Mouse (Mus musculus) stomach, embryonic 14.5 days (tissue): ENCODE results near the gene Erf. TPM values are rescaled to one million over a fixed set of nuclear protein-coding genes. Genes with fewer than 3 reads are reported as not detected.

ENCODE experiments used
- ATAC-seq: fragments of 200-750 bp; cut with Nextera tagmentation; 2 replicates; pipeline ENCODE4 v1.8.0; 2017; ENCODE audit warnings: low read depth, moderate TSS enrichment; ENCODE audit not compliant: insufficient number of reproducible peaks, insufficient read depth, low FRiP score
- H3K27ac ChIP-seq: fragments of 300-500 bp; sonication (generic); 2 replicates; pipeline ENCODE4 v1.5.1; 2014; ENCODE audit warnings: mild to moderate bottlenecking, low read length, moderate library complexity, mixed read lengths
- H3K27me3 ChIP-seq: fragments of 300-500 bp; sonication (generic); 2 replicates; pipeline ENCODE4 v1.6.1; 2014; ENCODE audit warnings: low read length, control low read depth, mixed read lengths; ENCODE audit not compliant: control insufficient read depth, insufficient read depth
- H3K36me3 ChIP-seq: fragments of 300-500 bp; sonication (generic); 2 replicates; pipeline ENCODE4 v1.6.1; 2014; ENCODE audit warnings: mild to moderate bottlenecking, control low read depth, low read length, moderate library complexity, mixed read lengths; ENCODE audit not compliant: control insufficient read depth, insufficient read depth
- H3K4me1 ChIP-seq: fragments of 300-500 bp; sonication (generic); 2 replicates; pipeline ENCODE4 v1.6.1; 2014; ENCODE audit warnings: low read length, control low read depth, mixed read lengths; ENCODE audit not compliant: control insufficient read depth, insufficient read depth
- H3K4me2 ChIP-seq: fragments of 300-500 bp; sonication (generic); replicated peaks from 2 replicates; pipeline ENCODE4 v1.6.1; 2014; ENCODE audit warnings: low read depth, low read length, control low read depth
- H3K4me3 ChIP-seq: fragments of 300-500 bp; sonication (generic); 2 replicates; pipeline ENCODE4 v1.5.1; 2014; ENCODE audit warnings: low read depth, low read length, control low read depth
- H3K9ac ChIP-seq: fragments of 300-500 bp; sonication (generic); replicated peaks from 2 replicates; pipeline ENCODE4 v1.6.1; 2014; ENCODE audit warnings: low read depth, mild to moderate bottlenecking, control low read depth, low read length, moderate library complexity, mixed read lengths
- H3K9me3 ChIP-seq: fragments of 300-500 bp; sonication (generic); 2 replicates; pipeline ENCODE4 v1.6.1; 2016; ENCODE audit warnings: low read depth, low read length, control low read depth; ENCODE audit not compliant: control insufficient read depth
- WGBS: fragments of 180-500 bp; shearing (Covaris S2); extraction: QIAGEN DNeasy Blood & Tissue Kit; methylation state at CpG from one replicate; pipeline ENCODE4 v1.1.7; 2014; 5-methylcytosine and 5-hydroxymethylcytosine counted together
- polyA plus RNA-seq: library from polyadenylated mRNA; unstranded; fragments of >200 nt; fragmentation: Nextera tagmentation; extraction: Ambion mirVana; gene quantifications from 2 replicates; pipeline ENCODE4 v1.2.1, GENCODE M21; 2014

The Erf gene
- polyA plus RNA-seq, 1 experiment from 2014 or later: 27.7 TPM

- Histone ChIP-seq H3K36me3 (peaks cover 38% of the 10 kb centered on the region), H3K9me3 (no peaks in the 10 kb centered on the region), H3K4me1 (peaks cover 22% of the 10 kb centered on the region), H3K27ac (no peak overlapping the region), H3K27me3 (no peaks in the 10 kb centered on the region), H3K9ac (no peak overlapping the region), H3K4me2 (no peak overlapping the region), H3K4me3 (no peak overlapping the region)
- ATAC-seq: no peak
- 87% methylated on average over 4 of the region's 4 CpGs for WGBS
Measured at GRCm38 (mm10) chr7:25243361-25243760, 7.2 kb downstream of the Erf start.

- Histone ChIP-seq H3K4me1 (peaks cover 8% of the 10 kb centered on the region), H3K27me3 (no peaks in the 10 kb centered on the region), H3K36me3 (peaks cover 37% of the 10 kb centered on the region), H3K27ac (0 out of 2 replicates have a peak overlapping the region, but pooled peaks have one; percentile 6), H3K9ac (no peak overlapping the region), H3K9me3 (no peaks in the 10 kb centered on the region), H3K4me2 (no peak overlapping the region), H3K4me3 (no peak overlapping the region)
- WGBS: 26% methylated on average over 2 of the region's 2 CpGs
- ATAC-seq: no peak
Measured at GRCm38 (mm10) chr7:25241062-25241461, 9.5 kb downstream of the Erf start.

GRCm38 (mm10) chr7:25240631-25241030 is 9.9 kb downstream of the Erf start:
- H3K27ac ChIP-seq: no peak overlapping the region

GRCm38 (mm10) chr7:25238829-25239623 is 11.5 kb downstream of the Erf start:
- WGBS: 2% methylated on average over 30 of the region's 30 CpGs
- peak overlapping the region; percentile 75 for H3K4me2 ChIP-seq
- H3K4me3 ChIP-seq: peak overlapping the region; percentile 82
- H3K9me3 ChIP-seq: no peaks in the 10 kb centered on the region
- H3K9ac ChIP-seq: no peak overlapping the region
- peak overlapping the region; percentile 70; the same call in 1 of the 2 replicates for H3K27ac ChIP-seq
- peak; percentile 40 for ATAC-seq
- H3K36me3 ChIP-seq: peaks cover 26% of the 10 kb centered on the region
- no peaks in the 10 kb centered on the region for H3K27me3 ChIP-seq
- peaks cover 15% of the 10 kb centered on the region for H3K4me1 ChIP-seq

More at GRCm38 (mm10) chr7:25240631-25241030, 9.9 kb downstream of the Erf start:
- Histone ChIP-seq H3K4me3 (no peak overlapping the region), H3K4me1 (peaks cover 12% of the 10 kb centered on the region), H3K4me2 (no peak overlapping the region), H3K9me3 (no peaks in the 10 kb centered on the region), H3K27me3 (no peaks in the 10 kb centered on the region), H3K9ac (no peak overlapping the region), H3K36me3 (peaks cover 32% of the 10 kb centered on the region)
- 64% methylated on average over 7 of the region's 7 CpGs for WGBS
- ATAC-seq: no peak

GRCm38 (mm10) chr7:25238015-25238706 is 12.4 kb downstream of the Erf start:
- H3K36me3 ChIP-seq: peaks cover 29% of the 10 kb centered on the region
- 0% methylated on average over 23 of the region's 23 CpGs for WGBS
- H3K27ac ChIP-seq: peak overlapping the region; percentile 70; the same call in 1 of the 2 replicates
- peaks cover 15% of the 10 kb centered on the region for H3K4me1 ChIP-seq
- H3K4me3 ChIP-seq: peak overlapping the region; percentile 82
- no peak overlapping the region for H3K9ac ChIP-seq
- peak; percentile 90 for ATAC-seq
- H3K27me3 ChIP-seq: no peaks in the 10 kb centered on the region
- H3K9me3 ChIP-seq: no peaks in the 10 kb centered on the region
- peak overlapping the region; percentile 75 for H3K4me2 ChIP-seq

GRCm38 (mm10) chr7:25237249-25238014 is 13.1 kb downstream of the Erf start, which contains the start of gene Gsk3a:
Gene Gsk3a, minus strand, starts transcription at chr7:25237851.
- ATAC-seq: peak; percentile 91
- Histone ChIP-seq H3K4me2 (peak within 1 kb of the TSS; percentile 75), H3K4me1 (peaks cover 15% of the 10 kb centered on the region), H3K27ac (peak within 1 kb of the TSS; percentile 70; the same call in 1 of the 2 replicates), H3K36me3 (peaks cover 25% of the 10 kb centered on the region), H3K9ac (peak within 1 kb of the TSS; percentile 90), H3K27me3 (no peaks in the 10 kb centered on the region), H3K4me3 (peak within 1 kb of the TSS; percentile 82), H3K9me3 (no peaks in the 10 kb centered on the region)
- WGBS: under 1% methylated on average over 72 of the region's 76 CpGs

GRCm38 (mm10) chr7:25235526-25235925 is 15.0 kb downstream of the Erf start:
- Histone ChIP-seq H3K4me3 (no peak overlapping the region), H3K36me3 (peaks cover 38% of the 10 kb centered on the region), H3K9me3 (no peaks in the 10 kb centered on the region), H3K9ac (no peak overlapping the region), H3K4me1 (peaks cover 15% of the 10 kb centered on the region), H3K27me3 (no peaks in the 10 kb centered on the region), H3K27ac (no peak overlapping the region), H3K4me2 (no peak overlapping the region)
- ATAC-seq: no peak
- WGBS: 89% methylated on average over 5 of the region's 5 CpGs

GRCm38 (mm10) chr7:25233061-25233460 is 17.5 kb downstream of the Erf start:
- H3K4me2 ChIP-seq: no peak overlapping the region
- H3K9ac ChIP-seq: no peak overlapping the region
- H3K36me3 ChIP-seq: peaks cover 62% of the 10 kb centered on the region
- WGBS: 71% methylated on average over 2 of the region's 2 CpGs
- no peak for ATAC-seq
- no peaks in the 10 kb centered on the region for H3K9me3 ChIP-seq
- no peaks in the 10 kb centered on the region for H3K27me3 ChIP-seq
- no peak overlapping the region for H3K27ac ChIP-seq
- H3K4me3 ChIP-seq: no peak overlapping the region
- H3K4me1 ChIP-seq: peaks cover 15% of the 10 kb centered on the region
